Mouse (Mus musculus): ENCODE data around the gene Napa.

- TF ChIP-seq CTCF (IDR thresholded peaks at IDR 0.05) (no peak), EP300 (IDR thresholded peaks at IDR 0.05) (no peak)
Measured at GRCm38 (mm10) chr7:16108886-16109542, 10.8 kb downstream of the Napa start.
